Mouse (Mus musculus) cerebellum, postnatal 4 days (tissue): ENCODE measurements around the gene Sorcs3.
A peak's percentile ranks its signal among the peaks of the same experiment; 100 is the strongest.

Source experiments
- DNase-seq, 2 experiments: peaks; one replicate each; pipeline ENCODE4 v3.0.0; 2022; ENCODE audit warnings: low spot score in 2 of 2, mixed read lengths in 1 of 2

Gene Sorcs3

GRCm38 (mm10) chr19:48283217-48283616 lies 77.4 kb downstream of the Sorcs3 start:
- DNase-seq = no peak

- no peak for DNase-seq
Measured at GRCm38 (mm10) chr19:48285602-48286225, 79.9 kb downstream of the Sorcs3 start.

- no peak for DNase-seq
Measured at GRCm38 (mm10) chr19:48294251-48294650, 88.4 kb downstream of the Sorcs3 start.

- DNase-seq = no peak
Measured at GRCm38 (mm10) chr19:48298384-48298783, 92.6 kb downstream of the Sorcs3 start.

GRCm38 (mm10) chr19:48300440-48301231 lies 94.8 kb downstream of the Sorcs3 start:
- peak in 1 of 2 experiments; percentile 14 for DNase-seq

GRCm38 (mm10) chr19:48301300-48301699 lies 95.5 kb downstream of the Sorcs3 start:
- DNase-seq = no peak

GRCm38 (mm10) chr19:48308341-48308740 lies 102.5 kb downstream of the Sorcs3 start:
- DNase-seq = no peak

- DNase-seq = no peak
Measured at GRCm38 (mm10) chr19:48309531-48310337, 103.9 kb downstream of the Sorcs3 start.

- no peak for DNase-seq
Measured at GRCm38 (mm10) chr19:48310338-48310710, 104.5 kb downstream of the Sorcs3 start.

GRCm38 (mm10) chr19:48313776-48314175 lies 108.0 kb downstream of the Sorcs3 start:
- DNase-seq = no peak

GRCm38 (mm10) chr19:48327115-48327514 lies 121.3 kb downstream of the Sorcs3 start:
- DNase-seq = no peak

GRCm38 (mm10) chr19:48328171-48328570 lies 122.3 kb downstream of the Sorcs3 start:
- no peak for DNase-seq

- DNase-seq = peak in 1 of 2 experiments; percentile 16
Measured at GRCm38 (mm10) chr19:48331640-48332039, 125.8 kb downstream of the Sorcs3 start.

- DNase-seq = no peak
Measured at GRCm38 (mm10) chr19:48333085-48333484, 127.3 kb downstream of the Sorcs3 start.

- DNase-seq = no peak
Measured at GRCm38 (mm10) chr19:48337461-48337860, 131.6 kb downstream of the Sorcs3 start.

GRCm38 (mm10) chr19:48338098-48338497 lies 132.3 kb downstream of the Sorcs3 start:
- no peak for DNase-seq

GRCm38 (mm10) chr19:48342770-48343169 lies 136.9 kb downstream of the Sorcs3 start:
- DNase-seq = no peak

GRCm38 (mm10) chr19:48343442-48343841 lies 137.6 kb downstream of the Sorcs3 start:
- no peak for DNase-seq

- DNase-seq = no peak
Measured at GRCm38 (mm10) chr19:48347116-48347515, 141.3 kb downstream of the Sorcs3 start.

- no peak for DNase-seq
Measured at GRCm38 (mm10) chr19:48356806-48357205, 151.0 kb downstream of the Sorcs3 start.

GRCm38 (mm10) chr19:48362167-48362566 lies 156.3 kb downstream of the Sorcs3 start:
- no peak for DNase-seq

- no peak for DNase-seq
Measured at GRCm38 (mm10) chr19:48368056-48368455, 162.2 kb downstream of the Sorcs3 start.
